Mouse (Mus musculus) liver, embryonic 13.5 days (tissue): Measurements from ENCODE around the gene Paqr8. TPM values are rescaled to one million over a fixed set of nuclear protein-coding genes. Genes with fewer than 3 reads are reported as not detected.

Experiments
- ATAC-seq: fragments of 200-750 bp; cut with Nextera tagmentation; 2 replicates; pipeline ENCODE4 v1.8.0; 2017; ENCODE audit warnings: low read depth, mild to moderate bottlenecking, moderate number of reproducible peaks, moderate library complexity
- DNase-seq: peaks from one replicate; pipeline ENCODE4 v3.0.0; 2022
- H3K27ac ChIP-seq: fragments of 300-500 bp; sonication (generic); 2 replicates; pipeline ENCODE4 v1.5.1; 2015; ENCODE audit warnings: moderate library complexity, mild to moderate bottlenecking, inconsistent platforms
- H3K27me3 ChIP-seq: fragments of 300-500 bp; sonication (generic); 2 replicates; pipeline ENCODE4 v1.6.1; 2015; ENCODE audit warnings: mild to moderate bottlenecking, inconsistent platforms
- H3K36me3 ChIP-seq: fragments of 300-500 bp; sonication (generic); 2 replicates; pipeline ENCODE4 v1.6.1; 2015; ENCODE audit warnings: mild to moderate bottlenecking, inconsistent platforms
- H3K4me1 ChIP-seq: fragments of 300-500 bp; sonication (generic); replicated peaks from 2 replicates; pipeline ENCODE4 v1.6.1; 2015; ENCODE audit warnings: inconsistent platforms
- H3K4me2 ChIP-seq: fragments of 300-500 bp; sonication (generic); 2 replicates; pipeline ENCODE4 v1.6.1; 2015; ENCODE audit warnings: inconsistent platforms, mild to moderate bottlenecking, moderate library complexity
- H3K4me3 ChIP-seq: fragments of 300-500 bp; sonication (generic); replicated peaks from 2 replicates; pipeline ENCODE4 v1.5.1; 2015; ENCODE audit warnings: mild to moderate bottlenecking, inconsistent platforms
- H3K9ac ChIP-seq: fragments of 300-500 bp; sonication (generic); 2 replicates; pipeline ENCODE4 v1.6.1; 2015; ENCODE audit warnings: mild to moderate bottlenecking, inconsistent platforms
- H3K9me3 ChIP-seq: fragments of 300-500 bp; sonication (generic); replicated peaks from 2 replicates; pipeline ENCODE4 v1.6.1; 2016; ENCODE audit warnings: inconsistent platforms
- WGBS: fragments of 180-500 bp; shearing (Covaris S2); methylation state at CpG from one replicate; pipeline ENCODE4 v1.1.7; 2015; ENCODE audit not compliant: insufficient replicate concordance; 5-methylcytosine and 5-hydroxymethylcytosine counted together
- polyA plus RNA-seq: library from polyadenylated mRNA; unstranded; fragments of >200 nt; fragmentation: Nextera tagmentation; extraction: Ambion mirVana; gene quantifications from 2 replicates; pipeline ENCODE4 v1.2.1, GENCODE M21; 2015

Gene Paqr8
- polyA plus RNA-seq, 1 experiment from 2014 or later = 0.44 TPM

DNA sequence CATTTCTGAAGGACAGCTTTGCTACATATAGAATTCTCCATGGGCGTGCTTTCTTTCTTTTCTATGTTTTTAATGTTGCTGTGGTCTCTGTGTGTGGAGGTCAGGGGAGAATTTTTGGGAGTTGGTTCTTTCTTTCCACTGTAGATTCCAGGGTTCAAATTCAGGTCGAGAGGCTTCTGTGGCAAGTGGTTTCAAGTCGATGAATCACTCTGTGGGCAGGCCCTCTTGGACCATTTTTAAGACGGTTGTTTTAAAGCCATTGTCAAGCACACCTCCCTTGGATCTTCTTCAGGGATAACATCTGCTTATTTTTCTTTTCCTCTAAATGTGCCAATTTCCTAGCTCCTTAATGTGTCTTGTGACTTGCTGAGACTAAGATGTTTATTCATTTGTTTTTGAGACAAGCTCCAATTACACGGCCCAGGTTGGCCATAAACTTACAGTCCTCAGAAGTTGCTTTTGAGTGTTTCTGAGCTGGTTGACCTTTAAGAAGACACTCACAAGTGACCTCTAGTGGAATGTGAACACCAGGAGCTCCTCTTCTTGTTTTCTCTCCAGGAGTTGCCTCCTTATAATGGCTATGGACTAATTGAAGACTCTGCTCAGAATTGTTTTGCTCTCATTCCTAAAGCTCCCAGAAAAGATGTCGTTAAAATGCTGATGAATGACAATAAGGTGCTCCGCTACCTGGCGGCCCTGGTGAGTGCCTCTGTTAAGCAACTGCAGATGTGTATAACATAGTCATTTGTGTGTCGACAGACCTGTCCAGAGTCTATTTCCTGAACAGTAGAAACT, 84.1 kb downstream of the Paqr8 start:
- H3K4me2 ChIP-seq = no peak overlapping the region
- no peak for ATAC-seq
- no peaks in the 10 kb centered on the region for H3K4me1 ChIP-seq
- DNase-seq = no peak
- no peaks in the 10 kb centered on the region for H3K27me3 ChIP-seq
- H3K36me3 ChIP-seq = no peaks in the 10 kb centered on the region
- H3K27ac ChIP-seq = no peak overlapping the region
- H3K9me3 ChIP-seq = no peaks in the 10 kb centered on the region
- H3K4me3 ChIP-seq = no peak overlapping the region
- no peak overlapping the region for H3K9ac ChIP-seq
- 60% methylated on average over 9 of the region's 9 CpGs for WGBS

DNA sequence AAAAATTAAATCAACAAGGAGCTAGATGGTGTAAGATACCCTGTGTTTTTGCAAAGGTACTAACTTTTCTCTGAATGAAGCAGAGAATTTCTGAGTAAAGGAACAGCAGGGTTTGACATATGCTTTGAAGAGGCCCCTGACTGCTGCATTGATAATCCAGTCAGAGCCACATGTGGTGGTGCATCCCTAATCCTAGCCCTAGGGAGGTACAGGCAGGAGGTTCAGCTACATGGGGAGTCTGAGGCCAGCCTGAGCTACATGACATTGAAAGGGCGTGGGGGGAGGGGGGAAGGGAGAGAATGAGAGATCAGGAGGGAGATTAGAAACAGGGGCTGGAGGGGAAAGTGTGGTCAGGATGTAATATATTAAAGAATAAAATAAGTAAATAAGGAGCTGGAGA, 90.1 kb downstream of the Paqr8 start:
- Histone ChIP-seq H3K9ac (no peak overlapping the region), H3K27ac (no peak overlapping the region), H3K9me3 (no peaks in the 10 kb centered on the region), H3K4me1 (no peaks in the 10 kb centered on the region), H3K4me3 (no peak overlapping the region), H3K4me2 (no peak overlapping the region), H3K36me3 (no peaks in the 10 kb centered on the region), H3K27me3 (no peaks in the 10 kb centered on the region)
- DNase-seq = no peak
- no peak for ATAC-seq
- WGBS = 60% methylated on average over 1 of the region's 1 CpGs

- no peaks in the 10 kb centered on the region for H3K4me1 ChIP-seq
- DNase-seq = no peak
- no peak overlapping the region for H3K4me2 ChIP-seq
- no peak overlapping the region for H3K27ac ChIP-seq
- H3K4me3 ChIP-seq = no peak overlapping the region
- ATAC-seq = no peak
- no peaks in the 10 kb centered on the region for H3K27me3 ChIP-seq
- H3K9ac ChIP-seq = no peak overlapping the region
- no peaks in the 10 kb centered on the region for H3K9me3 ChIP-seq
- no peaks in the 10 kb centered on the region for H3K36me3 ChIP-seq
- 74% methylated on average over 6 of the region's 6 CpGs for WGBS
These were observed 91.4 kb downstream of the Paqr8 start for GRCm38 (mm10) chr1:20981764-20982163.

GRCm38 (mm10) chr1:20984103-20984502, 93.7 kb downstream of the Paqr8 start:
- H3K4me3 ChIP-seq = no peak overlapping the region
- H3K9me3 ChIP-seq = no peaks in the 10 kb centered on the region
- no peak overlapping the region for H3K27ac ChIP-seq
- H3K9ac ChIP-seq = no peak overlapping the region
- 56% methylated on average over 2 of the region's 2 CpGs for whole genome bisulfite sequencing
- no peak overlapping the region for H3K4me2 ChIP-seq
- H3K36me3 ChIP-seq = no peaks in the 10 kb centered on the region
- H3K4me1 ChIP-seq = no peaks in the 10 kb centered on the region
- DNase-seq = no peak
- no peak for ATAC-seq
- no peaks in the 10 kb centered on the region for H3K27me3 ChIP-seq

DNA sequence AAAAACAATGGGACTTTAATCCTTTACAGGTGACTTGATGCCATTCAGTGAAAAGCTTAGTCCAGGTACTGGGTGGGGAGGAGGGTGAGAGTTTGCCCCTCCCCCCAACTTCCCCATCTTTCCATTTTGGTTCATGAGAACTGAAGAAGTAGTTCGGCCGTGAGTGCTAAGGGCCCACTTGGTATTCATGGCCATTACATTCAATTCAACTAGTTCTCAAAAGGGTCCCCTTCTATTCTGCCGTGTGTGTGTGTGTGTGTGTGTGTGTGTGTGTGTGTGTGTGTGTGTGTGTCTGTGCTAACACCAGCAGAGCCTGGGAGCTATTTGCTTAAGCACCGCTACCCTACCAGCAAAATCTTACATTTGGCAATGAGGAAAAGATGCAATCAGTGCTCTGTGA, 94.2 kb downstream of the Paqr8 start:
- ATAC-seq (no peak), DNase-seq (no peak)
- Histone ChIP-seq H3K9me3 (no peaks in the 10 kb centered on the region), H3K4me3 (no peak overlapping the region), H3K4me2 (no peak overlapping the region), H3K9ac (no peak overlapping the region), H3K27me3 (no peaks in the 10 kb centered on the region), H3K27ac (no peak overlapping the region), H3K4me1 (no peaks in the 10 kb centered on the region), H3K36me3 (no peaks in the 10 kb centered on the region)
- WGBS = 50% methylated on average over 4 of the region's 4 CpGs

- DNase-seq = no peak
- no peak overlapping the region for H3K4me3 ChIP-seq
- no peaks in the 10 kb centered on the region for H3K9me3 ChIP-seq
- H3K4me1 ChIP-seq = no peaks in the 10 kb centered on the region
- no peaks in the 10 kb centered on the region for H3K36me3 ChIP-seq
- ATAC-seq = no peak
- H3K27me3 ChIP-seq = no peaks in the 10 kb centered on the region
- H3K9ac ChIP-seq = no peak overlapping the region
- WGBS = 36% methylated on average over 10 of the region's 10 CpGs
- no peak overlapping the region for H3K27ac ChIP-seq
- no peak overlapping the region for H3K4me2 ChIP-seq
These were observed 96.1 kb downstream of the Paqr8 start for GRCm38 (mm10) chr1:20986378-20987056.

Other genes starting within 250 kb of the Paqr8 start
- not detected in 2 replicates for gene Il17a, start 159.7 kb upstream of the Paqr8 start, polyA plus RNA-seq
- gene Il17f, start 100.0 kb upstream of the Paqr8 start, polyA plus RNA-seq = 0.27 TPM in 1 of 2 replicates, not detected in the other
- 180 and 199 TPM in 2 replicates for gene Mcm3, start 70.3 kb upstream of the Paqr8 start, polyA plus RNA-seq
- 0.41 and 0.45 TPM in 2 replicates for gene Efhc1, start 61.0 kb downstream of the Paqr8 start, polyA plus RNA-seq
- 1.2 and 1.3 TPM in 2 replicates for gene Tram2, start 188.6 kb downstream of the Paqr8 start, polyA plus RNA-seq